Mouse (Mus musculus) common myeloid progenitor, adult 5-6 weeks (primary cell): ENCODE results near the gene Tnfaip2. TPM values are rescaled to one million over a fixed set of nuclear protein-coding genes. Genes with fewer than 3 reads are reported as not detected.

Experiments used
- ATAC-seq: replicated peaks from 2 replicates; pipeline ENCODE4 v1.8.0; 2016; ENCODE audit warnings: low read depth, mild to moderate bottlenecking, moderate TSS enrichment, inconsistent platforms; ENCODE audit not compliant: poor library complexity, severe bottlenecking
- total RNA-seq: library from RNA; stranded (forward); fragments of 200-1000, 187-1606 nt; gene quantifications from 2 replicates; pipeline ENCODE4 v1.2.3, GENCODE M21; 2017

The Tnfaip2 gene
- total RNA-seq, 1 experiment from 2014 or later = 60.2 TPM

DNA sequence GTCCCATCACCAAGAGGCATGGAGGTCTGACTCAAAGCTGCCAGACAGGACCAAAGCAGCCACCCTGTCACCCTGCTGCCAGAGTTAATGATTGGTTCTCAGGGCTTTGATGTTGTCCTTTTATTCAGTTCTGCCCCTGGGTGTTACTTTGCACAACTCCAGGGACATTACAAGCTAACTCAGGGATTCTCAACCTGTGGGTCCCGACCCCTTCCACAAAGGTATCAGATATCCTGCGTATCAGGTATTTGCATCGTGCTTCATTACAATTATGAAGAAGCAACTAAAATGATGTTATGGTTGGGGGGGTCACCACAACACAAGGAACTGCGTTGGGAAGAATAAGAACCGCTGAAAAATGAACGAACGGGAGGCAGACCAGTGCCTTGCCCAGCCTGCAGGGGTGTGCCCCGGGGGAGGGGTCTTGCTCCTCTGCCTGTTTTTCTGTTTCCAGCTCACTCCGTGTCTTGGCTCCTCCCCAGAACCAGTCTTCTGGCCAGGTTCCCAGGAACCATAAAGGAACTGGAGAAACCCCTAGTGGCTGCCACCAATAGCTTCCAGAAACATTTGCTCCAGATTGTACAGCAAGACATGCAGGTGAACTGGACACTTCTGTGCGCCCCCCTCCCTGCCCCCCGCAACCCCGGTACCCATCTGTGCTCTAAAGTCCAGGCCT is 14.7 kb upstream of the Tnfaip2 start:
- ATAC-seq = no peak

DNA sequence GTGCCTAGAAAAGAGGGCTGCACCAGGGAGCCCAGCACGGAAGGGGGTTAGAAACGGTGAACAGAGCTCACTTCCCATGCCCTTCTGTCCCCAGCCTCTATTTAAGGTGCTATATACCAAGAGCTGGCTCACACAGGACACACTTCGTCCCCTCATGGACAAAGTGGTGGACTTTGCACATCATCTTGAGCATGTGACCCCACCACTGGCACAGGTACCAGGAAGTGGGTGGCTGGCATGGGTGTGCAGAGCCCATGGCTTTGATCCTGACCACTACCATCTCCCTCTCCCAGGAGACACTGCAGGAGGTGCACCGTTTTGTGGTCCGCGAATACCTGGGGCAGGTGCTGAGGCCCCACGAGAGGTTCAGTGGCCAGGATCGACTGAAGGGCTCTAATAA is 13.9 kb upstream of the Tnfaip2 start:
- no peak for ATAC-seq

DNA sequence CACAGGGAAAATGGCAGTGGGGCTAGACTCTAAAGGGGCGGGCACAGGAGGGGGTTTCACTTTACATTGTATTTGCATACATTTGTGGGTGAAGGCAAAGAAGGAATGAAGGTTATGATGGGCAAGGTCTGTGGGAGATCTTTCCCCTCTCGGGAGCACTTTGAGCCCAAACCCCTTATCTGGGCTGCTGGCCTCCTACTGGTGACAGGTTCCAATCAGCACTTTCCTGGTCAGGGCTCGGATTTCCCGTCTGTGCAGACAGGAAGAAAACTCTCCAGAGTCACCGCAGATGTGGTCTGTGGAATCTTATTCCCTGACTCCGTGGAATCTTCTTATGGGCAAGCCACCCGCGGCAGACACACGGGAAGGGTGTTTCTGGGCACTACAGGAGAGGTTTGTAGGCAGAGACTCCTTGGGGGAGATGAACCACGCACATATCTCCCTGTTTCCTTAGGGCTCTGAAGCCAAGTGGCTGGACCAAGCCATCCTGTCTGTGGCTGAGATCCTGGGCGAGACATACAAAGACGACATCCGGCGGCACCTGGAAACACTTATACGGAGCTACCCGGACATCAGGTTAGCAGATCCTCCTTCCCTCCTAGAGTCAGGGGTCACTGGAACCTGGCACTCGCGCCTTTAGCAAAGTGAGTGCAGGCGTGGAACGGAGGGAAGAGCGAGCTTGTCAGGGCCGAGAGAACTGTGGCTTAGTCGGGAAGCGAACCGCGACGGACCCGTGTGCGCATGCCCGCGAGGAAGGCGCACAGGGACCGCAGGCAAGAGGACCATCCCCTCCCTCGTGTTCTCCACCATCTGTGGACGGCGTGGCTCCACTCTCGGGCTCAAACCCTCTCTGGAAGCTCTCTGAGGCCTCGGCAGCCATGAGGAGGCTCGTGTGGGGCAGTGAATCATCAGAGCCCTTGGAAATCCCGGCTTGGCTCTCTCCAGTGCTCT is 13.0 kb upstream of the Tnfaip2 start:
- ATAC-seq = peak; percentile 12; the same call in 1 of the 2 replicates

DNA sequence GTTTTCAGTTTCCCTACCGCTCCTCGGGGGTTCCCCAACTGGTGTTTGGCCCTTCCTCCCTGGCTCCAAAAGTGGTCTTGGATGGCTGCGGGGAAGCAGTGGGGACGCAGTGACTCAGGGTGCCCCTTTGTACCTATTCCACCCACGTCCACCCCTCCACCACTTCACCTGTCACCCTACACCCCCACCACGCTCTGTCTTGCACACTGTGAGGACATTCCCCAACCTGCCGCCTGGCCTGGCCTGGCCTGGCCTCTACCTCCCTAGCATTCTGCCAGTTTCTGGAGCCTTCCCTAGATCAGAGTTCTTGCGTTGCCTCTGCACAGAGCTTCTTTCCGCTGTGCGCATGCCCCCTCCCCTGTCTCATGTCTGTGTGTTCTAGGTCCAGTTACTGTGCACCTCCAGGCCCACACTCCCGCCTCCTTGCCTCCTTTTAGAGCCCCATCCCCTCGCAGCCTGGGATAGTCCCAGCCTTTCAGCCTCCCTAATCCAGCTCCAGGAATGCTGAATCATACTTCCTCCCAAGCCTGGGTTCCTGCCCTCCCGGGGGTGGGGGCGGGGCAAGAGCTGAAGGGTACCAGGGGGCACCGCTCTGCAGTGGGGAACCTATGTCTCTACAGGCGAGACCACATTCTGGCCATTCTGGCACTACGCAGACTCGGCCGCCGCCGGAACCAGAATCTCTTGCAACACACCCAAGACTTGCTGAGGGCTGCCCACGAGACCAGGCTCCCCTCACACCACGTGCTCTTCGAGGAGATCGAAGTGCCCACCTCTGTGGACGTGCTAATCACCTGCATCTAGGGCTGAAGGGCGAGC is 12.0 kb upstream of the Tnfaip2 start:
- peak; percentile 26 for ATAC-seq

DNA sequence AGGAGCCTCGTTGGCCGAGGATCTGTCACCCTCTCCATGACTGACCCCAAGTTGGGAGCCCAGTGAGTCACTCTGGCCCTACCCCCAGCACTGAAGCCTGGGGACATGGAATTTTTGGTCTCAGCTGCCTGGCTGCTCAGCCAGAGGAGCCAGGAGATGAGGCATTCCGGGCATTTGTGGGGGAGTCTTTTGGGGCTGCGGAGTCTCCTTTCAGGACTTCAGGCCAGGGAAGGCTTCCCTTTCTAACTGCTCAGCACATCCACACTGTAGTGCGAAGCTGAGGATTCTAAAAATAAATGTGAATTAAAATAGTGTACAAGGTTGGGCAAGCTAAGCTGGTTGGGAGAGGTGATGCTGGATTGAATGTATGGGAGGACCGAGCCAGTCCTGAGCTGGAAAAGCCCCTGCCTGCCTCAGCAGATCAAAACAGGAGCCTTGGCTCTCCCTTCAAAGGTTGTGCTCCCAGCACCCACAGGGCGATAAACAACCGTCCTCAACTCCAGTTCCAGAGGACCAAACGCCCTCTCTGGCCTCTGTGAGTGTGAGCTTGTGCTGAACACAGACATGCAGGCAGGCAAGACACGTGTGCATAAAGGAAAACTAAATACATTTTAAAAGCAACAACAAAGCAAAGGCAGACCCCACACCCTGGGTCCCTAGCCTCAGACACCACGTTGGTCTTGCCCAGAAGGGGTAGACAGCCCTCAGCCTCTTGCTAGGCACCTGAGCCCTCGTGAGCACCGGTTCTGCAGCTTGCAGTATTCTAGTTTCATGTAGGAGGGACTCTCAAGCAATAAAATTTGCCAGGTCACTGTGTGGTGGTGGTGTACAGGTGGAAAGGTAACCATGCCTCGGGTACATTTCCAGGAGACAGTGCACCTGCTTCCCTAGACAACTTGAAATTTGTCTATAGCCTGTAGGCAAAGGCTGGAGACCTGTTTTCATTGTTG is 11.1 kb upstream of the Tnfaip2 start:
- ATAC-seq = no peak

DNA sequence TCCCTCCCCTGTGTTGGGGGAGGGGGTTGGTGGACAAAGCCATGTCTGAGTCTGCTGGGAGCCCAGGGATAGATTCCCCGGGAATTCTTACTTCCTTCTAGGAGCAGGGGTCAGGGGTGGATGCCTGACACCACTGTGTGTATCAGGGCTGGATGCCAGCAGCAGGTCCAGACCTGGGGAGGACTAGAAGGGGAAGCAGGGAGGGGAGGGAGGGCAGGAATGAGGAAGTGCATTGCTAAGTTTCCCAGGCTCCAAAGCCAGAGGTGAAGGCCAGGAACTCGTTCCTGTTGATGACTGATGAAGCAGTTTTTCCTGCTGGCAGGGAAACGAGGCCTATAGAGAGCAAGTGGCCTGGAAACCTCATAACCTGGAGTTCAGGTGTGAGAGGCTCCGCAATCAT is 10.2 kb upstream of the Tnfaip2 start:
- ATAC-seq = no peak

DNA sequence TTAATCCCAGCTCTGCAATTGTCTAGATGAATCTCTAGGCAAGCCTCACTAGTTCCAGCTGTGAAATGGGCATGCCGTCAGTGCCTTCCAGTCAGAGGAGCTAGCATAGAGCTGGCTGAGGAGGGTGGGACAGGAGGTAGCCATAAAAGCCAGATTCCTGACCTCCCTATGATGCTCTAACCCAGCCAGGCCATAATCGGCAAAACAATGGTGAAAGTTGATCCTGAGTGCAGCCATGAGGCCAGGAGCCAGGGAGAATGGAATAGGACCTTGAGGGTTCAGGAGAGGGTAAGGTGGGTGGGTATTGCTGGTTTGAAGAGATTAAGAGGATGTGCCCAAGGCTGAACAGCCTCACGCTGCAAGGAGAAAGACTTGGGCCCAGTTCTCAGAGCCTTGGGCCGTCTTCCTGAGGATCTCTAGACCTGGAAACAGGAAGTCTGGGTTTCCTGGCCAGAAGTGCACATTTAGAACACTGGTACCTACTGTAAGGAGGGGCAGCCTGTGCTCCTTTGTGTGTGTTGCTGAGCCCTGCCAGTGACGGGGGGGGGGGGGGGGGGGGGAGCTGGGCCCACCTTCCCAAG is 9.4 kb upstream of the Tnfaip2 start:
- no peak for ATAC-seq

DNA sequence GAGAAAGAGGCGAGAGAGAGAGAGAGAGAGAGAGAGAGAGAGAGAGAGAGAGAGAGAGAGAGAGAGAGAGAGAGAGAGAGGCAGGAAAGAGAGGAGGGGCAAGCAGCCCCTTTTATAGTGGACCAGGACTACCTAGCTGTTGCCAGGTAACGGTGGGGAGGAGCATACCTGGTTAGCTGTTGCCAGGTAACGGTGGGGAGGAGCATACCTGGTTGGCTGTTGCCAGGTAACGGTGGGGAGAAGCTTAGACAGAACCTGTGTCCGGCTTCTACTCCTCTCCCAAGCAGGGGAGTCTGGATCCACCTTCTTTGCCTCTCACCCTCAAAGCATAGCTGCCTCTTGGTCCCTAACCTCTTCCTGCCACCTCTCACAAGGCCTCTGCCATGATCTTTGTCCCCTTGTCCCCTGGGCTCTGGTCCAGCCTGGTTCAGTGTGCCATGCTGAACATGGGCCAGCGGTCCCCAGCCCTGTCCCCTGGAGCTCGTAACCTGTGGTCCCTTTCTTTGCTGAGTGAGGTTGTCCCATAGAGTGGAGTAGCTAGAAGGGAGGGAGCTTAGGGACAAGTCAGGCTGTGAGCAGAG is 8.0 kb upstream of the Tnfaip2 start:
- ATAC-seq = no peak

DNA sequence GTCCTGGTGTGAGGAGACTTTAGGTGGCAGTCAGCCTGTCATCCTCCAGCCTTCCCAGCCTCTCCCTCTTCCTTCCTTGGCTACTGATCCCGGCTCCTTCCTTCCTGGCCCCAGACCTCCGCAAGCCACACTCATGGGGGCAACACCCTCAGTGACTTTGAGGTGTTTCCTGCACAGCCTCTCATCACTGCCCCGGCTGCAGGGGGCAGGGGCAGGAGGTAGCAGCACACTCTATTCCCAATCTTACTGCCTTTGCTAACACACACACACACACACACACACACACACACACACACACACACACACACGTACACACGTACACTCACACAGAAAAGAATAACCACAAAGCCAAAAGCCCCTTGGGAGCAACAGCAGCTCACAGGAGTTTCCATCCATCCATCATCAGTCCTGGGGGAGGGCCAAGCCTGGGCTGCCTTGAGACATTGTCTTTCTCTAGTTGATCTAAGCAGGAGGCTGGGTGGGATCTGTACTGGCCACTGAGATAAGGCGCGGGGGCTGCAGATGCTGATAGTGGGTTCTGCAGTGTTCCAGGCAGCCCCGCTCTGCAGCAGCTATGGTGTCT is 7.4 kb upstream of the Tnfaip2 start:
- peak; percentile 43; the same call in 1 of the 2 replicates for ATAC-seq

DNA sequence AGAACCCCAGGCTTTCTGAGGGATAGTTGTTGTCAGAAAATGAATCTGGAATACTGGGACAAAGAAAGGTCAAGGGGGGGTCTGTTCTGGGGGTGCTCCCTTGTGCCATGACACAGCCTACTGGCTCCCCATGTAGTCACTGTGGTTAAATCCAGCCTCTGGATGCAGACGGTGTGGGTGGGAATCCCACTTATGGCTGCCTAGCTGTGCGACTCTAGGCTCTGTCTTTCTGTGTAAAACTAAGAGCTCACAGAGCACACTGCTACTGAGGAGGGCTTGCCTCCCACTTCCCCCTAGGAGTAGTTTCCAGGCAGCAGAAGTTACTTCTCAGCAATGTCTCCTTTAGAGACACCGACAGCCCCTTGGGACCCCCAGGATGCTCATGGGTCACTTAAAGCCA is 6.1 kb upstream of the Tnfaip2 start:
- ATAC-seq = no peak

DNA sequence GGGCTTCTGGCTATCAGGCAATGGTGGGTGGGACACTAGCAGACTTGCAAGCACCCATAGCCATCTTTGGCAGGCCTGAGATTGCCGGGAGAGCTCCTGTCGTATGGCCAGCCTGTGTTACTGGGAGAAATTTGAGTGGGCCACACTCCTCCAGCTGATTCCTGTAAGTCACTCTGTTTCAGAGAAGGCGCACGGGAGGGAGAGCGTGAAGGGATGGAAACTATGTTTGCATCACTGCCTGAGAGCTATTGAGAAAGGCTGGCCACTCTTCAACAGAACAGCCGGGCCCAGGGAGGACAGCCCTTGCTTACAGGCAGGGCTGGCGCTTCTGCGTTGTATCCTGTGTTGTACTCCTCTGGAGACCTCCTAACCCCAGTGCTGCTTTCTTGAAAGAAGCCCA is 5.6 kb upstream of the Tnfaip2 start:
- no peak for ATAC-seq

DNA sequence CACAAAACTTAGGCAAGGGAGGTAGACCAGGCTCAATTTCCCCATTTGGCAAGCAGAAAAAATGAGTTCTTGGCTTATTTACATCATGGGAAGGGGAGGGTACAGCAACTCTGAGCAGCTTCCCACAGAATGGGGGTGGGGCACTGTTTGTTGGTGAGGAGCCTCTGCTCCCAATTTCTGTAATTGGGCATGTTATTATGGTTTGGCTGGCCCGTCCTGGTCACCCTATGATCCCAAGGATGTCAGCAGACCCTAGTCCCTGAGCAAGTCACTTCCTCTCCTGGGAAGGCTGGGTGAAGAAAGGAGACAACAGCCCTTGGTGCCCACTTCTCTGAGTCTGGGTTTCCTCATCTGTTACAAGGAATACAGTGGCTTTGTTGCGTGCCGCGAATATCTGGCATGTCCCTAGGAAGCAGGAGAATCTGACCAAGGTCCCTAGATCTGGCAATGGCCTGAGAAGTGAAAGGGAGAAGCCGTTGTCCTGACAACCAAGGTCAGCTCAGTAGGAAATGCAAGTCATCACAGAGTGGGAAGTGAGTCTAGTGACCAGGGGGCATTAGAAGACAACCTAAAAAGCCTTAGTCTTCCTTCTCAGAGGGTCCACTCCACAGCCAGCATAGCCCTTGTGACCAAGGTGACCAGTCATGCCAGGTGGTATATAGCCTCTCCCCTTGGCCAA is 4.9 kb upstream of the Tnfaip2 start:
- ATAC-seq = peak; percentile 45

DNA sequence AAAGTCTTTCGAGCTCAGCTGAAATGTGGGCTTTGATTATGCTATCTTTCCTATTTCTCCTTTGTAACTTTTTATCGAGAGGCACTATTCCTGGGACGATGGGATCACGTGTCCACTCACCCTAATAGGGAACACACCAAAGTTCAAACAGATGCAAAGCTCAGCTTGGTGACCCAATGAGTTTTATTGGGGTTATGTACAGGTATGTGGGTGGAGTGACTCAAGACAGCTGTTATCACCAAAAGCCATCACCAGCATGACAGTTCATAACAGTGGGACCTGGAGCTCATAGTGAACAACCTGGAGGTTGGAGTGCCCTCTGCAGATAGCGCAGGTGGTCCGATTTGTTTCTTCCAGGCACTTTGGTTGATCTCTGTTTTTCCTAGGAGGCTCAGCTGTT is 3.4 kb upstream of the Tnfaip2 start:
- no peak for ATAC-seq

DNA sequence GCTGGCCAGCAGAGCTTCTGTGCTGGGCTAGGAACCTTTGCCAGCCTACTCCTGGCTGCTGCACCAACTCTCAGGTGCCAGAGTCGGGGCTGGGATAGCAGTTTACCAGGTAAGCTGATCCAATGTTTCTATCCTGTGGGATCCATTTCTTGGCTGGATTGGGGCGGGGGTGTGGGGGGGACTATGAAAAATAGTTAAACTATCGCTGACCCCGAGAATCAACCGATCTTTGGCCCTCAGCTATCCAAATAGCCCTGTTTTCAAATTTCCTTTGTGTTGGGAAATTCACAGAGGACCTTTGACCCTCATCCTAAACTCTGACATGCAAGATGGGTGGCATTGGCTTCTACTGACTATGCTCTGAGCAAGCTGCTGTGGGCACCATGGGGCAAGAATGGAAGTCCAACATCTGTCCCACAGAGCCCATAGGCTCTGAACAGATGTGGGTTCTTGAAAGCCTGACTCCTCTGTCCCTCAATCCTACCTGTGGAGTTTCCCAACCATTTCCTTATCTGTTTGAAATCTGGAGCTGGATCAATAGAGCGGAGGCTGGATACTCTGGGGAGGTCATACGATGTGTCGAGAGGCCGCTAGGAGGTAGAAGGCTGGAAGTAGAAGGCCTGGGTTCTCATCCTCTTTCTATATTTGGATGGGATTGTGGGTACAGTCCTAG is 1.4 kb upstream of the Tnfaip2 start:
- ATAC-seq = no peak

DNA sequence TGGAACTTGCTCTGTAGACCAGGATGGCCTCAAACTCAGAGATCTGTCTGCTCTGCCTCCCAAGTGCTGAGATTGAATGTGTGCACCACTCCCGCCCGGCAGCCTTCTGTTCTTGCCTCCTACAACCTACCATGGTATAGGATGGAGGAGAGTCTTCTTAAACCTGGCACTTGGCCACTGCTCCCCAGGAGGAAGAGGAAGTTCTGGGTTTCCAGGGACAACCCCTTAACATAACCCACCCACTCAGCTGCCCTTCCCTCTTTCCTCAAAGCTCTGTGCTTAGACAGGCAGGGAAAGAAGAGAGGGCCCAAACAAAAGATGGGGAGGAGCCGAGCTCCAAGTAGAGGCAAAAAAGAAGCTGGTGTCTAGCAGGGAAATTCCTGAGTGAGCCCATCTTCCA is 746 bp upstream of the Tnfaip2 start:
- ATAC-seq = no peak

DNA sequence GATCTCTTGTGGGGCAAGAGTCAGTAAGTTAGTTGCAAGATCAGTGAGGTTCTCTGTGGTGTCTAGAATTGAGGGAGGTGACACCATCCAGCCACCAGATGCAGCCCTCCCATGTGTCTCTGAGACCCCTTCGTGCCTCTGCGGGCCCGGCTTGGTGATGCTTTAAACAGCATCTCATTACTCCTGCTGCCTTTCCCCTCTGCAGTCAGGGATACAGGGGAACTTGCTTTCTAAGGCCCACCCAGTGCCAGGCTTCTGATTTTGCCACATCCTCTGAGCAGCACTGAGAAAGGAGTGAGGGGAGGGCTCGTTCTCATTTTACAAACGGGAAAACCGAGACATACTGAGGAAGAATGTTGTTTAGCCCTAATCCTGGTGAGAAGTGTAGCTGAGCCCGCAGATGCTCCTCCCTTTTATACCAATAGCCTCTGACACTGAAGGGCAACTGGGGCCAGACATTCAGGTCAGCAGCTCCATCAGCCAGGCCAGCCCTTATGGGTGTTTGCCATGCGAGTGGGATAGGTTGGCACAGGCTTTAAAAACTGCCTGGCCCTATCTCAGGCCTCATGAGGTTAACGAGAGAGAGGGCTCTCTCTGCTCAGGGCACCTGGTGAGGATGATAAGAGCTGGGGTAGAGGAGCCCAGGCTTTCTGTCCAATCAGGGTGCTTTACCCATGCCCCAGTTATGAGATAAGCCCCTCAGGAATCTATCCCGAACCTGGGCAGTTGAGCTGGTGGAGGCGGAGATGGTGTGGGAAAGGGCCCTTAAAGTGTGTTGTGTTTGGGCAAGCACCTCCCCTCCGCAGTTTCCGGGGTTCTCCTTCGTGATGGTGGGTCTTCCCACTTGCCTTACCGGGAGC is 972 bp downstream of the Tnfaip2 start:
- ATAC-seq = peak; percentile 53
